Mouse (Mus musculus) frontal cortex, postnatal 14 days (tissue): ENCODE measurements around the gene Vcp.
A peak's percentile ranks its signal among the peaks of the same experiment; 100 is the strongest.

Source experiments
- DNase-seq, 2 experiments: peaks; one replicate each; pipeline ENCODE4 v3.0.0; 2022; ENCODE audit warnings: low spot score in 2 of 2

Vcp gene

DNA sequence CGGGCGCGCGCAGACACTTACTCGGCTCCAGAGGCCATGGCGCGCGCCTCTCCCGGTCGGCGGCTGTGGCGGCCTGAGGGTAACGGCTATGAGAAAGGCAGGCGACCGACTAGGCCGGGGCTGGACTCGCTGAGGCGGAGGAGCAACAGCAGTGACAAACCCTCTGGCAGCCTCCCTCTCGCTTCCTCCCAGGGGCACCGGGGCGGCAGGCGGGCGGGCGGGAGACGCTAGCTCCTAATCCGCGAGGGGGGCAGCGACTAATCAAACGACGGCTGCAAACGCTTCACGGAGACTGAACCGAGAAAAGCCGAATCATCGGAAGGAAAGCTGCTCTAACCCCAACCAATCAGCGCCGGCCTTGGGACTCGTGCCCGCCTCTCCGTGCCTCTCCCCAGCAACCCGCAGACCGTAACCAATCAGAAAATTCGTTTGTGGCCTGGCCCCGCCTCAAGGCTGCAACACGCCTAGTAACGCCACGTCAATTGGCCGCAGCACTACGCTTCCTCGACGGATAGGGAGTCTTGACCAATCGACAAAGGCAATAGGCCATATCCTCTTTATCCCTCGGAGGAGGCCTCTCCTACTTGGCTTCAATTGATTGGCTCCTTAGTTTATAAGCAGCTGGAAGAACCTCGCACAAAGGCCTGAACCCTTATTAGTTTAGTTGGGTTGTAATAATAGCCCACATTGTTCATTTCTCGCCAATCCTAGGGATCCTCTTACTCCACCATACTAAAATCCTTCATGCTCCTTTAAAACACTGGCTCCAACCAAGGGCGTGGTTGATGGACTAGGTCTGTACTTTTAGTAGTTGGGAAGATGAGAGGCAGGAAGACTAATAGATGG, at the start of gene Vcp:
Gene Vcp (minus strand): TSS at position 367 of the 846 bp plus-strand sequence.
- DNase-seq: peak; percentile 99

DNA sequence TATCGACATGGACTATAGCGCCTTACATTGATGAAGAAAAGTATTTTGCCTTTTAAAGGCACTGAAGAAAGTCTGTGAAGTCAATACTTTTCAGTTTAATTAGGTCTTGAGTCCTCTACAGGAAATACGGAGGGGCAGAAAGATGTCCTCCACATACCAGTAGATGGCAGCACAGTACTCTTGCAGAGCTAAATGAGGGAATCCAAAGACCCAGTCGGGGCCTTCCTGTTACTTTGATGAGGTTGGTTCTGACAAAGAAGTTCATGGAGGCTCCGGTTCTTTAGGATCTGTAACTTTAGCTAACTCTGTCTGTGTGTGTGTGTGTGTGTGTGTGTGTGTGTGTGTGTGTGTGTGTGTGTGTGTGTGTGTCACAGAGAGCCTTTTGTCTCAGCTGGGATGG, 46.9 kb upstream of the Vcp start:
- DNase-seq: peak in 1 of 2 experiments; percentile 67

GRCm38 (mm10) chr4:43046607-43047006, 46.3 kb upstream of the Vcp start:
- DNase-seq: no peak

DNA sequence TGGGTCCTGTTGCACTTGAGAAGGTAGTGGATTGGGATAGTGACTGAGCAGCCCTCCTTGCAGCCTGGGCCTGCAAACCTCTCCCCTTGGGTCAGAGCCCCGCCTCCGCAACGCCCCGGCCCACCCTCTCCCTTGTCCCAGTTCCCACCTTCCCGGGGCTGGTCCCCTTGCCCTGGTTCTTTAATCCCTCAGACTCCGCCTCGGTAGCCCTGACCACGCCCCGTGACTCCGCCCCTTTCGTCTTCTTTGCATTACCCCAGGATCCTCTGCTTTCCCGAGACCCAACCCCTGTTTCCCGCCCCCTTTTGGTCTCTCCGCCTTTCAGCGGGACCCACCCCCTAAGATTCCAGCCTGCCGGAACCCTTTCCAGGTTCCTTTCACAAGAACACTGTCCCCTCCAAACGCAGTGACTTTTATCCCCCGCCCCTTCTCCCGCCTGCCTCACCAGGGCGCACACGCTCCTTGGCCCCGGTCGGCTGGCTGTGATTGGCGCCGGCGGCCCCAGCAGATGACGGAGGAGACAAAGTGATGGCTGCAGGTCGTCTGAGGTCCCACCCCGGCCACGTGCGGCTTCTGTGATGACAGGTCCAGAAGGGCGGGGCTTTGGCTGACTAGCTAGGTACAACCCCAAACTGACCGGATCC, 45.5 kb upstream of the Vcp start, which contains the start of gene Fam214b:
Gene Fam214b (minus strand): TSS at position 562 of the 644 bp plus-strand sequence.
- DNase-seq: peak; percentile 93 to 97

DNA sequence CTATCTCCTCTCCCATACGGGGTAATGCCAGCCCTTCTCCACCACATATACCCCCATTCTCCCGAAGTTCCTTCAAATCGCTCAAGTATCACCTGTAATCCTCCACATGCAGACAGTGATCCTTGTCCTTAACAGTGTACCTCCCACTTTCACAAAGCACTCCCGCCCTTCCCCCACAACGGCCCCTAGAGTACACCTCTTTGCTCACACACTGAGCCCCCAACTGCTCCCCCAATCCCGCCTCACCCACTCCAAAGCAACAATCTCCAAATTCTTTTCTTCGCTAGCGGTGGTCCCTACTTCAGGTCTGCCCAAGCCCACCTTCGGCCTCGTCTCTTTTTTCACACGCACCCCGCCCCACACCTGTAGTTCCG, 45.0 kb upstream of the Vcp start:
- no peak for DNase-seq

- no peak for DNase-seq
Observed at GRCm38 (mm10) chr4:43044673-43045072, 44.4 kb upstream of the Vcp start.

- peak; percentile 50 to 71 for DNase-seq
Observed at GRCm38 (mm10) chr4:43043644-43044357, 43.5 kb upstream of the Vcp start.

- no peak for DNase-seq
Observed at GRCm38 (mm10) chr4:43040881-43041547, 40.7 kb upstream of the Vcp start.

GRCm38 (mm10) chr4:43040114-43040572, 39.8 kb upstream of the Vcp start:
- peak; percentile 90 to 95 for DNase-seq

- DNase-seq: no peak
Observed at GRCm38 (mm10) chr4:43039609-43040008, 39.3 kb upstream of the Vcp start.

DNA sequence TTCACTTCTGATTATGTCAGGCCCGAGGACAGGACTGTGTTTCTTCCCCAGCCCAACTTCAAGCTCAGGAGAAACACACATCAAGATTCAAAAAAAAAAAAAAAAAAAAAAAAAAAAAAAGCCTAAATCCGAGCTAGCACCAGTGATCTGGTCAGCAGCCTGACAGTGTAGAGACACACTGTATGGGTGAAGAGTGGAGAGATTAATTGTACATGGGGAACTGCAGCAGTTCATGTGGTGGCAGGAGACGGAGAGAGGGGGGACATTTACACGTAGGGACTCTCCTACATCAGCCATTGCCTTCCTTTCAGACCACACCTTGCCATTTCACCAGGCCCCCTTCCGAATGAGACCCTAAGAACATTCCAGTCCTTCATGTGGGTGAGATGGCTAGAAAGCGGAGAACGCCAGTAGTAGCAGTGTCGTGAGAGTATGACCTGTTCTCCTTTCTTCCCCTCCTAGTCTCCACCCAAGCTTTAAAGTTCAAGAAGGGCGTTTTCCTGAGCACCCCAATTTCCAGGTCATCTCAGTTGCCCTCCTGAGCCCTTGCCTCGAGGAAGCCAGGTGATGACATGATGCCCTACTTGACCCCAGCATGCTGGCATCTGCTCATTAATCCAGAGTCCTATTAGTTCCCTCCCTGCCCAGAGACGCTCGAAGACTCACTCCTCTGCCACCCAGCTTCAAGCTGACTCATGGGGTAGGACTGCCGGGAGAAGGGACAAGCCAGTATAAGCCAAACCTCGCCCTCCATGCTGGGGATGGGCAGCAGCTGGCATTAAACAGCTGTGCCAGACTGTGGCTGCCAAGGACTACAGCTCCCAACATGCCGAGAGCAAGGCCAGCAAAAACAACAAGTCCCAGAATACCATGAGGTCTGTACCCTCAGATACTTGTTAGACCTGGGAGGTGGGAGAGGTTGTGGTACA, 38.5 kb upstream of the Vcp start:
- peak in 1 of 2 experiments; percentile 33 for DNase-seq

GRCm38 (mm10) chr4:43037860-43038566, 37.7 kb upstream of the Vcp start:
- no peak for DNase-seq

- no peak for DNase-seq
Observed at GRCm38 (mm10) chr4:43036356-43036755, 36.0 kb upstream of the Vcp start.

DNA sequence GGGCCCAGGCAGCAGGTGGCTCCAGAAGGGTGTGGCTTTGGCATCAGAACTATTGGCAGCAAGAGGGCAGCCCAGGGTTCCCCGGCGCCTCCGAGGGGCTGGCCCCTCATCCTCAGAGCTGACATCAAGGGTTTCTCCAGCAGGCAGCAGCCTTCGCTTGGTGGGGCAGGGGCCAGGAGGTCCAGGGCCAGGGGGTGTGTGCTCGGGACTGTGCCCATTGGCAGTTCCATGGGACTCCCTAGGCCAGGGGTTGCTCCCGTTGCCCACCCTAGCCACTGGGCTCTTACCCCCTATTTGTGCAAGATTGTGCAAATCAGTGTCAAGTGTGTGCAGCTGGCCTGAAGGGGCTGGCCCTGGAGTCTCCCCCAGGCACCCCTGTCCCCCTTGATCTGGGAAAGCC, 35.5 kb upstream of the Vcp start:
- DNase-seq: no peak

DNA sequence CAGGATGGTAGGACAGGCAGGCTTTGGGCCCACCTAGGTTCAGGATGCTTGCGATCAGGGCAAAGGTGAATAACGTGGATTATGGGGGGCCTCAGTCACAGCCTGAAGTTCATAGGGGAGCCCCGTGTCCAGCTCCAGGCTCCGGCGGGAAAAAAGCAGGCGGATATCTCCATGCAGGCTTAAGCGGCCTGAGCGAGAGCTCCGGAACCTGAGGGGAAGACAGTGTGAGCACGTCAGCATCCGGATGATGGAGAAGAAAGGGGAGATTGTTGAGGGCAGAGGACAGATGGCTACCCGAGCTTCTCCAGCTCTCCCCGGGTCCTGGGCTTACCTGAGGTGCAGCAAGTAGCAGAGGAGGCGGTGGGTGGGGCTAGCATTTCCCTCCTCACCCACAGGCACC, 33.2 kb upstream of the Vcp start:
- DNase-seq: no peak

DNA sequence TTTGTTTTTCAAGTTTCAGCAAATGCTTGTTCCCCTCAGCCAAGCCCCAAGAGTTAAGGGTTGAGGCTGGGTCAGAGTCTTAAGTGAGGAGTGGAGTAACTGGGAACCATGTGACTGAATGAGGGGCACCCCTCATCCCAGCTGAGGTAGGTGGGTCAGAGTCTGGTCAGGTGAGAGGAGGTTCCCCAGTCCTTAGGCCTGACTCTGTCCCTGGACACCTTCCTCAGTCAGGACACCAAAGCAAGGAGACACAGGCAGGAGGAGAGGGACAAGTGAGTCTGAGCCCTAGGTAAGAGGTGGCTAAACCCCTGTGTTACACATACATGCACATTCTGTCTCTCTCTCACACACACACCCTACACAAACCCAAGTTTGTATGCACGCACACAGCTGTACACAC, 32.2 kb upstream of the Vcp start:
- DNase-seq: no peak

DNA sequence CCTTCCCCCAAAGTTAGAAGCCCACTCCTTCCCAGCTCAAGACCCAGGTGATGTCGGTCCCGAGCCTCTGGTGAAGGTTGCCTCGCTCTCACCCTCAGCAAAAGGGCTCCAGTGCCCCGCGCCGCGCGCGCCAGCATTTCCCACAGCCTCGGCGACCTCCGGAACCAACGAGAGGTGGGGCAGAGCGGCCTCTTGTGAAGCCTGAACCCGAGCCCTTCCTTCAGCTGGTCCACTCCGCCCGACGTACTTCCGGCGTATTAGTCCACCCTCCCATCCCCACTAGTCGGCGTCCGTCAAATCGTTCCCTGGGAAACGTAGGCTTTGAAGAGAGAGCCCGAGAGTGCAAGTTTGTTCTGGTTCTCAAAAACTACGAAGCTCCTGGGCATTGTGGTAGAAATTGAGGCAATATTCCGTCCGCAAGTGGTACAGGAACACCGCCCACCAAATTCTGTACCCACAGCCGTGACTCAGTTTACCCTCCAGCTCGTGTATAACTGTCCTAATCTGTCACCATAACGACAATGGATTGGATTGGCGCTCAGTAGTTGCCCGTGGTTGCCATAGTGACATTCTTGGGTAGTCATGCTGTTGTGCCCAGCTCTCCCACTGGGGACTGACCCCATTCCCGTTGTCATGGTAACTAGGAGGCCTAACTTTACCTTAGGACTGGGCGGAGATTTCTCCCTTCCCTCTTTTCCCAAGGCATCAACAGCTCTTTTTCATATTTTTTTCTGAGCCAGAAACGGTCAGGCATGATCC, 31.1 kb upstream of the Vcp start, which contains the start of gene Stoml2:
Gene Stoml2 (minus strand): TSS at position 474 of the 759 bp plus-strand sequence.
- DNase-seq: peak; percentile 88 to 91

DNA sequence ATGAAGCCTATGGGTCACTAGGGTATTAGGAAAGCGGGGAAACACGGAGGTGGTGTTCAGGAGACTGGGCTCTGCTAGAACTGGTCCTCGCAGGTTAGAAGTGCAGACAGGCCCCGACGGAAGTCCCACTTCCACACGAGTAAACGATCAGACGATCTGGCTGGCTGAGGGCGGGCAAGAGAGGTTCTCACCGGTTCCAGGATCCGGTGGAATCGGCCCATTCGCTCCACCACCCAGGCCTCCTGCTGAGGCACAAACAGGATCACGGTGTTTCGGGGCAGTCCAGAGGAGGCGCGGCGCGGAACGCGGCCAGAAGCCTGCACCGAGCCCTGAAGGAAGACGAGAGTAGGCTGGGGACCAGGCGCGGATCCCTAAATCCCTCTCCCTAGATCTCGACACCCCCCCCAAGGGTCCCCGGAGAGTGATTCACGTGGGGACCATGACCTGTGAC, 30.5 kb upstream of the Vcp start:
- no peak for DNase-seq

GRCm38 (mm10) chr4:43030352-43030751, 30.0 kb upstream of the Vcp start:
- DNase-seq: no peak
